Mouse (Mus musculus) embryonic fibroblast, embryonic 13.5 days (primary cell): ENCODE data around the gene Tcp11l2.

Experiments
- CTCF ChIP-seq: IDR thresholded peaks from 2 replicates; pipeline ENCODE4 v1.5.1; 2011; ENCODE audit warnings: mild to moderate bottlenecking, control low read depth, low read length, moderate library complexity, borderline replicate concordance; ENCODE audit not compliant: insufficient read depth
- POLR2A ChIP-seq: IDR thresholded peaks from 2 replicates; pipeline ENCODE4 v1.6.1; 2011; ENCODE audit warnings: low read depth, mild to moderate bottlenecking, control low read depth, low read length, moderate library complexity

GRCm38 (mm10) chr10:84558511-84558910 is 17.9 kb upstream of the Tcp11l2 start:
- no peak for TF ChIP-seq POLR2A
- TF ChIP-seq CTCF, result no peak
